Mouse (Mus musculus) ES-Bruce4 (cell line): ENCODE data around the gene Ift140. TPM values are rescaled to one million over a fixed set of nuclear protein-coding genes. Genes with fewer than 3 reads are reported as not detected.

ENCODE experiments used
- H3K27ac ChIP-seq: 2 replicates; pipeline ENCODE4 v1.5.1; 2012; ENCODE audit warnings: low read length, inconsistent platforms; ENCODE audit not compliant: insufficient read depth
- H3K27me3 ChIP-seq: 2 replicates; pipeline ENCODE4 v1.6.1; 2012; ENCODE audit warnings: mild to moderate bottlenecking, low read length, inconsistent platforms; ENCODE audit not compliant: control insufficient read depth, poor library complexity, insufficient read depth, severe bottlenecking
- H3K36me3 ChIP-seq: 2 replicates; pipeline ENCODE4 v1.6.1; 2012; ENCODE audit warnings: inconsistent platforms, mild to moderate bottlenecking, low read length, moderate library complexity; ENCODE audit not compliant: control insufficient read depth, poor library complexity, insufficient read depth, severe bottlenecking
- H3K4me1 ChIP-seq: one replicate; pipeline ENCODE4 v1.8.1; 2011; ENCODE audit warnings: low read length; ENCODE audit not compliant: control insufficient read depth, insufficient read depth
- H3K4me3 ChIP-seq: 2 replicates; pipeline ENCODE4 v1.5.1; 2011; ENCODE audit warnings: low read depth, mild to moderate bottlenecking, low read length
- H3K9ac ChIP-seq: 2 replicates; pipeline ENCODE4 v1.6.1; 2012; ENCODE audit warnings: low read depth, mild to moderate bottlenecking, inconsistent platforms; ENCODE audit not compliant: poor library complexity, severe bottlenecking
- H3K9me3 ChIP-seq: replicated peaks from 2 replicates; pipeline ENCODE4 v1.6.1; 2012; ENCODE audit warnings: mild to moderate bottlenecking, low read length, inconsistent platforms; ENCODE audit not compliant: control insufficient read depth, poor library complexity, insufficient read depth, severe bottlenecking
- CTCF ChIP-seq: IDR thresholded peaks from one replicate; pipeline ENCODE4 v1.8.1; 2011; ENCODE audit warnings: low read depth, low read length
- EP300 ChIP-seq: IDR thresholded peaks from 2 replicates; pipeline ENCODE4 v1.6.1; 2011; ENCODE audit warnings: low read depth, low read length; ENCODE audit not compliant: insufficient read depth
- POLR2A ChIP-seq: IDR thresholded peaks from one replicate; pipeline ENCODE4 v1.8.1; 2011; ENCODE audit warnings: low read length; ENCODE audit not compliant: insufficient read depth
- polyA plus RNA-seq: library from polyadenylated mRNA; stranded (reverse); fragments of >200 nt; gene quantifications from 2 replicates; pipeline ENCODE4 v1.2.4, GENCODE M21; 2011; ENCODE audit warnings: low read depth; ENCODE audit not compliant: missing spikeins, insufficient read depth, insufficient read length

Gene Ift140
- polyA plus RNA-seq, 1 experiment = 24.2 TPM

- no peak overlapping the region for H3K4me3 ChIP-seq
- H3K9ac ChIP-seq = no peak overlapping the region
- TF ChIP-seq POLR2A = no peak
- TF ChIP-seq EP300 = no peak
- no peak for TF ChIP-seq CTCF
- H3K36me3 ChIP-seq = peaks cover 4% of the 10 kb centered on the region
- no peaks in the 10 kb centered on the region for H3K27me3 ChIP-seq
- H3K27ac ChIP-seq = no peak overlapping the region
- H3K9me3 ChIP-seq = no peaks in the 10 kb centered on the region
- H3K4me1 ChIP-seq = no peaks in the 10 kb centered on the region
Measured at GRCm38 (mm10) chr17:25101338-25101737, 85.5 kb downstream of the Ift140 start.

GRCm38 (mm10) chr17:25107786-25108185 lies 91.9 kb downstream of the Ift140 start:
- H3K4me3 ChIP-seq = no peak overlapping the region
- TF ChIP-seq EP300 (no peak), POLR2A (no peak), CTCF (no peak)
- H3K27me3 ChIP-seq = no peaks in the 10 kb centered on the region

GRCm38 (mm10) chr17:25109578-25109977 lies 93.7 kb downstream of the Ift140 start:
- Histone ChIP-seq H3K4me3 (no peak overlapping the region), H3K27ac (no peak overlapping the region), H3K9ac (no peak overlapping the region), H3K27me3 (no peaks in the 10 kb centered on the region), H3K36me3 (peaks cover 2% of the 10 kb centered on the region; the same call in 1 of the 2 replicates), H3K4me1 (no peaks in the 10 kb centered on the region), H3K9me3 (no peaks in the 10 kb centered on the region)
- TF ChIP-seq CTCF (peak; percentile 52), POLR2A (no peak)

More at GRCm38 (mm10) chr17:25107786-25108185, 91.9 kb downstream of the Ift140 start:
- H3K9me3 ChIP-seq = no peaks in the 10 kb centered on the region
- peaks cover 2% of the 10 kb centered on the region; the same call in 1 of the 2 replicates for H3K36me3 ChIP-seq
- H3K4me1 ChIP-seq = no peaks in the 10 kb centered on the region
- H3K9ac ChIP-seq = no peak overlapping the region
- H3K27ac ChIP-seq = no peak overlapping the region

- no peaks in the 10 kb centered on the region for H3K27me3 ChIP-seq
- no peak overlapping the region for H3K9ac ChIP-seq
- no peak overlapping the region for H3K27ac ChIP-seq
- H3K9me3 ChIP-seq = no peaks in the 10 kb centered on the region
- H3K4me3 ChIP-seq = no peak overlapping the region
- TF ChIP-seq EP300 (no peak), CTCF (no peak), POLR2A (no peak)
- H3K4me1 ChIP-seq = no peaks in the 10 kb centered on the region
- peaks cover 2% of the 10 kb centered on the region; the same call in 1 of the 2 replicates for H3K36me3 ChIP-seq
Measured at GRCm38 (mm10) chr17:25110590-25110989, 94.7 kb downstream of the Ift140 start.

GRCm38 (mm10) chr17:25111220-25111619 lies 95.3 kb downstream of the Ift140 start:
- Histone ChIP-seq H3K27ac (no peak overlapping the region), H3K9me3 (no peaks in the 10 kb centered on the region), H3K4me1 (no peaks in the 10 kb centered on the region), H3K36me3 (0 out of 2 replicates have a peak, but pooled peaks cover 2% of the 10 kb centered on the region), H3K4me3 (no peak overlapping the region), H3K9ac (no peak overlapping the region), H3K27me3 (no peaks in the 10 kb centered on the region)
- TF ChIP-seq CTCF (no peak), EP300 (no peak), POLR2A (no peak)

- Histone ChIP-seq H3K27me3 (no peaks in the 10 kb centered on the region), H3K9me3 (no peaks in the 10 kb centered on the region), H3K27ac (no peak overlapping the region), H3K9ac (no peak overlapping the region), H3K4me1 (no peaks in the 10 kb centered on the region), H3K4me3 (no peak overlapping the region), H3K36me3 (0 out of 2 replicates have a peak, but pooled peaks cover under 1% of the 10 kb centered on the region)
- TF ChIP-seq CTCF (no peak), POLR2A (no peak), EP300 (no peak)
Measured at GRCm38 (mm10) chr17:25111739-25112422, 96.0 kb downstream of the Ift140 start.
